Mouse (Mus musculus): Measurements from ENCODE around the gene Snx20. TPM values are rescaled to one million over a fixed set of nuclear protein-coding genes. Genes with fewer than 3 reads are reported as not detected.
"Not testable (repeated sequence)": the region's sequence is repeated elsewhere in the genome, so short reads cannot be mapped to it uniquely, and the experiment has no call there.

The Snx20 gene
- polyA plus RNA-seq, 1 experiment from 2014 or later = 1.2 TPM

- WGBS = 31% methylated on average over 1 of the region's 1 CpGs
- ATAC-seq (ENCODE audit: insufficient number of reproducible peaks, low FRiP score) = no peak
- no peaks in the 10 kb centered on the region for H3K9me3 ChIP-seq (replicated peaks)
- no peak overlapping the region for H3K9ac ChIP-seq
- no peaks in the 10 kb centered on the region for H3K36me3 ChIP-seq
- no peak overlapping the region for H3K4me2 ChIP-seq
- no peak overlapping the region for H3K27ac ChIP-seq (ENCODE audit: poor library complexity, severe bottlenecking)
- no peaks in the 10 kb centered on the region for H3K4me1 ChIP-seq (replicated peaks)
- H3K4me3 ChIP-seq = no peak overlapping the region
- H3K27me3 ChIP-seq (replicated peaks) = peaks cover 37% of the 10 kb centered on the region
These were observed 30.5 kb upstream of the Snx20 start for GRCm38 (mm10) chr8:88666435-88666834.

- no peak for ATAC-seq (ENCODE audit: insufficient number of reproducible peaks, low FRiP score)
- no peak overlapping the region for H3K4me2 ChIP-seq
- no peaks in the 10 kb centered on the region for H3K36me3 ChIP-seq
- no peak overlapping the region for H3K4me3 ChIP-seq
- no peak overlapping the region for H3K27ac ChIP-seq (ENCODE audit: poor library complexity, severe bottlenecking)
- H3K9ac ChIP-seq = no peak overlapping the region
- WGBS = 78% methylated on average over 19 of the region's 19 CpGs
- H3K27me3 ChIP-seq (replicated peaks) = peaks cover 37% of the 10 kb centered on the region
- no peaks in the 10 kb centered on the region for H3K4me1 ChIP-seq (replicated peaks)
- no peaks in the 10 kb centered on the region for H3K9me3 ChIP-seq (replicated peaks)
These were observed 29.0 kb upstream of the Snx20 start for GRCm38 (mm10) chr8:88664947-88665346.

- H3K27me3 ChIP-seq (replicated peaks) = peaks cover 37% of the 10 kb centered on the region
- no peak for ATAC-seq (ENCODE audit: insufficient number of reproducible peaks, low FRiP score)
These were observed 28.2 kb upstream of the Snx20 start for GRCm38 (mm10) chr8:88664121-88664520.

GRCm38 (mm10) chr8:88662401-88662821 is 26.5 kb upstream of the Snx20 start:
- no peaks in the 10 kb centered on the region for H3K4me1 ChIP-seq (replicated peaks)
- no peak overlapping the region for H3K27ac ChIP-seq (ENCODE audit: poor library complexity, severe bottlenecking)
- H3K9ac ChIP-seq = no peak overlapping the region
- WGBS = 42% methylated on average over 6 of the region's 6 CpGs
- H3K27me3 ChIP-seq (replicated peaks) = peaks cover 26% of the 10 kb centered on the region
- no peak overlapping the region for H3K4me3 ChIP-seq
- H3K36me3 ChIP-seq = no peaks in the 10 kb centered on the region
- H3K4me2 ChIP-seq = no peak overlapping the region
- ATAC-seq (ENCODE audit: insufficient number of reproducible peaks, low FRiP score) = no peak
- no peaks in the 10 kb centered on the region for H3K9me3 ChIP-seq (replicated peaks)

More at GRCm38 (mm10) chr8:88664121-88664520, 28.2 kb upstream of the Snx20 start:
- no peak overlapping the region for H3K4me2 ChIP-seq
- H3K9ac ChIP-seq = no peak overlapping the region
- no peaks in the 10 kb centered on the region for H3K36me3 ChIP-seq
- H3K4me1 ChIP-seq (replicated peaks) = no peaks in the 10 kb centered on the region
- 84% methylated on average over 16 of the region's 16 CpGs for WGBS
- no peak overlapping the region for H3K27ac ChIP-seq (ENCODE audit: poor library complexity, severe bottlenecking)
- H3K4me3 ChIP-seq = no peak overlapping the region
- no peaks in the 10 kb centered on the region for H3K9me3 ChIP-seq (replicated peaks)

- no peak for ATAC-seq (ENCODE audit: insufficient number of reproducible peaks, low FRiP score)
- H3K4me3 ChIP-seq = no peak overlapping the region
- H3K4me1 ChIP-seq (replicated peaks) = no peaks in the 10 kb centered on the region
- no peak overlapping the region for H3K9ac ChIP-seq
- H3K9me3 ChIP-seq (replicated peaks) = no peaks in the 10 kb centered on the region
- WGBS = 80% methylated on average over 3 of the region's 3 CpGs
- peaks cover 26% of the 10 kb centered on the region for H3K27me3 ChIP-seq (replicated peaks)
- no peak overlapping the region for H3K4me2 ChIP-seq
- no peaks in the 10 kb centered on the region for H3K36me3 ChIP-seq
- H3K27ac ChIP-seq (ENCODE audit: poor library complexity, severe bottlenecking) = no peak overlapping the region
These were observed 23.9 kb upstream of the Snx20 start for GRCm38 (mm10) chr8:88659873-88660272.

GRCm38 (mm10) chr8:88655334-88655733 is 19.4 kb upstream of the Snx20 start:
- Histone ChIP-seq H3K27me3 (replicated peaks) (peaks cover 15% of the 10 kb centered on the region), H3K27ac (ENCODE audit: poor library complexity, severe bottlenecking) (no peak overlapping the region), H3K4me1 (replicated peaks) (no peaks in the 10 kb centered on the region), H3K4me2 (no peak overlapping the region), H3K9me3 (replicated peaks) (no peaks in the 10 kb centered on the region), H3K36me3 (no peaks in the 10 kb centered on the region), H3K9ac (no peak overlapping the region), H3K4me3 (no peak overlapping the region)
- no peak for ATAC-seq (ENCODE audit: insufficient number of reproducible peaks, low FRiP score)

- 60% methylated on average over 4 of the region's 4 CpGs for WGBS
- not testable (repeated sequence) for H3K4me2 ChIP-seq; ATAC-seq (ENCODE audit: insufficient number of reproducible peaks, low FRiP score)
These were observed 15.2 kb upstream of the Snx20 start for GRCm38 (mm10) chr8:88651122-88651521.

GRCm38 (mm10) chr8:88650016-88650708 is 14.2 kb upstream of the Snx20 start:
- Histone ChIP-seq H3K36me3 (no peaks in the 10 kb centered on the region), H3K27me3 (replicated peaks) (peaks cover 39% of the 10 kb centered on the region), H3K9ac (no peak overlapping the region), H3K4me3 (no peak overlapping the region), H3K4me2 (no peak overlapping the region), H3K9me3 (replicated peaks) (no peaks in the 10 kb centered on the region), H3K4me1 (replicated peaks) (peaks cover 13% of the 10 kb centered on the region), H3K27ac (ENCODE audit: poor library complexity, severe bottlenecking) (no peak overlapping the region)
- WGBS = 71% methylated on average over 6 of the region's 6 CpGs
- no peak for ATAC-seq (ENCODE audit: insufficient number of reproducible peaks, low FRiP score)

More at GRCm38 (mm10) chr8:88651122-88651521, 15.2 kb upstream of the Snx20 start:
- not testable (repeated sequence) for H3K4me3 ChIP-seq; H3K27ac ChIP-seq (ENCODE audit: poor library complexity, severe bottlenecking); H3K9ac ChIP-seq; H3K36me3 ChIP-seq; H3K9me3 ChIP-seq (replicated peaks)
- Histone ChIP-seq H3K27me3 (replicated peaks) (peaks cover 39% of the 10 kb centered on the region), H3K4me1 (replicated peaks) (peaks cover 13% of the 10 kb centered on the region)

GRCm38 (mm10) chr8:88648322-88648721 is 12.4 kb upstream of the Snx20 start:
- H3K4me3 ChIP-seq = no peak overlapping the region
- H3K4me1 ChIP-seq (replicated peaks) = peaks cover 13% of the 10 kb centered on the region
- H3K27me3 ChIP-seq (replicated peaks) = peaks cover 39% of the 10 kb centered on the region
- H3K4me2 ChIP-seq = no peak overlapping the region
- ATAC-seq (ENCODE audit: insufficient number of reproducible peaks, low FRiP score) = no peak
- H3K27ac ChIP-seq (ENCODE audit: poor library complexity, severe bottlenecking) = no peak overlapping the region
- H3K36me3 ChIP-seq = no peaks in the 10 kb centered on the region
- H3K9ac ChIP-seq = no peak overlapping the region
- H3K9me3 ChIP-seq (replicated peaks) = no peaks in the 10 kb centered on the region

GRCm38 (mm10) chr8:88646837-88647778 is 11.2 kb upstream of the Snx20 start, which contains the start of gene Nod2:
Nod2 (plus strand) TSS chr8:88647315.
- H3K27ac ChIP-seq (ENCODE audit: poor library complexity, severe bottlenecking) = no peak within 1 kb of the TSS
- H3K4me2 ChIP-seq = peak within 1 kb of the TSS; percentile 82
- H3K36me3 ChIP-seq = no peaks in the 10 kb centered on the region
- peaks cover 29% of the 10 kb centered on the region for H3K27me3 ChIP-seq (replicated peaks)
- H3K9ac ChIP-seq = peak within 1 kb of the TSS; percentile 52
- ATAC-seq (ENCODE audit: insufficient number of reproducible peaks, low FRiP score) = peak; percentile 82; the same call in 1 of the 2 replicates
- peaks cover 13% of the 10 kb centered on the region for H3K4me1 ChIP-seq (replicated peaks)
- peak within 1 kb of the TSS; percentile 45 for H3K4me3 ChIP-seq
- 12% methylated on average over 33 of the region's 33 CpGs for WGBS
- H3K9me3 ChIP-seq (replicated peaks) = no peaks in the 10 kb centered on the region
